Mouse (Mus musculus) kidney, adult 11 months (tissue): ENCODE data around the gene Gm9903.

ENCODE experiments used
- DNase-seq: peaks from one replicate; pipeline ENCODE4 v3.0.0; 2022

The Gm9903 gene

DNA sequence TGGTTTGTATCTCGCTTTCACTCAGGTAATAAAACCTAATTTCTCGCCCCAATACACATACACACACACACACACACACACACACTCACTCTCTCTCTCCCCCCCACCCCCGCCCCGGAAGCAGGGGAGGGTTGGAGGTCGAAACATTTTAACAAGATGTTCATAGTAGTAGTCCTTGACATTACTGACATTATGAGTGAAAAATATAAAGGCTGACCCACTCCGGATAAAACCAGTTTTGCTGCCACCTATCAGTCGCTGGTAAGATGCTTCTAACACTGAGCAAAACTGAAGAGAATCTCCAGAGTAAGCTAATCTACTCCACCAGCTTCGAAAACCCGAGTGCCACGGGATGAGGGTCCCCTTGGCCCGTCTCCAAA, 21.8 kb downstream of the Gm9903 start:
- DNase-seq = no peak

DNA sequence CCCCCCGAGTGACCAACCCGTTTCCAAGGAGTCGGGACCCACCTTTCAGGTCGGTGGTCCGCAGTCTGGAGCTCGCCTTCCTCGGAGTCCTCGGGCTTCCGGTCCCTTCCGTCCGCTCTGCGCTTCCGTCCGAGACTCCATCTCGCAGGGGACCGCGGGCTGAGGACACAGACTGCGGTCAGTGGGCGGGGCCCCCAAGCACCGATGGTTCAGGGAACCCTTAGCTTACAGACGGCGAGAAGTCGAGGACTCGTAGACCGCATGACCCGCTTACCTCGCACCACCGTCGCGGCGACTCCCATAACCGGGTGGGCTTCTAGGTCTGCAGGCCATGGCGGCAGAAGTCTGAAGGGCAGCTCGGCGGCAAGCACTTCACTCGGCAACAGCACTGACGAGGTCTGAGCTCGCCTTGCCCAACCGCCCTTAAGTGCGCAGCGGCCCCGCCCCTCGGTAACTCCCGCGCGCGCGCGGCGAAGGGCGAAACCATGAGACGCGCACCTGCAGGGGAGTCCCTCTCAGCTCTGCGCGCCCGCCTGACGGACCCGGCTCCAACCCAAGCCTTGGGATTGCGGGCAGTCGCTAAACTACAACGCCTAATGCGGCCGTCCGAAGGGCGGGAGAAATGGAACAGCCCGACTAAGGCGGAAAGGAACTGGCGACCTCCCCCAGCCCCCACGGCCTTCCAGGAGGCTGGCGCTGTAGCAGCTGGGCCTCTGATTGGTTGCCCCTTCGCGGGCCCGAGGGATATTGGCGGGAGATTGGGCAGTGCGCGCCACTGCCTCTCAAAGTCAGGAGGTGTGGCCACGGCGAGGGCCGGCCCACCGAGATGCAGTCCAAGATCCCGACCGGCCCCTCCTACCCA, 22.4 kb downstream of the Gm9903 start, which contains the start of gene Slbp:
Gene Slbp, minus strand, starts transcription at position 654 of the 862 bp plus-strand sequence.
- DNase-seq = peak; percentile 98

DNA sequence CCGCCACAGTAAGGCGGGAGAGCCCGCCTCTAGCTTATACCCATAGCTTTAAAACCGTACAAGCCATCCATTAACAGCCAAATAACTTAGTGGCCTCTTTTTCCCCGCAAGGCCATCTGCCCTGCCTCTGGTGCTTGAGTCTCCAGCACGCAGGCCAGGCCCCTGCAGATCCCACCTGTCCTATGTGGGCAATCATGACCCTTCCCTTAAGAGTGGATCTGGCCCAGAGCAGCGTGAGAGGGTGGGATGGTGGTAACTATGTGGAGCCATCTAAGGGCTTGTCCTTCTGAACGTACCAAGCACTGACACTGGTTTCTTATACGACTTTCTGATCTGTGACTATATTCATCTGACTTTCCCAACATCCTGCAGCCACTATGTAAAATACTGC, 23.1 kb downstream of the Gm9903 start:
- DNase-seq = no peak

DNA sequence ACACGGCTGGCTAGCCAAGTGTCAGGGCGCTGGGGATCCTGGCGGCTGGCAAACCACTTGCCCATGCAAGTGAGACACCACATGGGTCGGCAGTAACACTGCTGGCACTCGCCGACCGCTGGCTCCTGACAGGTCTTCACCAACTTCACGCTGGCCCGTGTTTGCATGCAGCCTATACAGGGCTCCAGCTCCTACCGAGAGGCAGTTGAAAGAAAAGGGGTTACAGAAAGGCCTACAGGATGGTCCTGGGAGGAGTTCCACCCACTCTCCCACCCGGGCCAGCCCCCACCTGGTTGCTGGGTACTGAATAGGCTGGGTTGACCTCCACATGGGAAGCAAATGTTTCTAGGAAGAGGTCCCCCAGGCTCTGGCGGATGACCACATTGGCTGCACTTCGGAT, 24.7 kb downstream of the Gm9903 start:
- DNase-seq = no peak

DNA sequence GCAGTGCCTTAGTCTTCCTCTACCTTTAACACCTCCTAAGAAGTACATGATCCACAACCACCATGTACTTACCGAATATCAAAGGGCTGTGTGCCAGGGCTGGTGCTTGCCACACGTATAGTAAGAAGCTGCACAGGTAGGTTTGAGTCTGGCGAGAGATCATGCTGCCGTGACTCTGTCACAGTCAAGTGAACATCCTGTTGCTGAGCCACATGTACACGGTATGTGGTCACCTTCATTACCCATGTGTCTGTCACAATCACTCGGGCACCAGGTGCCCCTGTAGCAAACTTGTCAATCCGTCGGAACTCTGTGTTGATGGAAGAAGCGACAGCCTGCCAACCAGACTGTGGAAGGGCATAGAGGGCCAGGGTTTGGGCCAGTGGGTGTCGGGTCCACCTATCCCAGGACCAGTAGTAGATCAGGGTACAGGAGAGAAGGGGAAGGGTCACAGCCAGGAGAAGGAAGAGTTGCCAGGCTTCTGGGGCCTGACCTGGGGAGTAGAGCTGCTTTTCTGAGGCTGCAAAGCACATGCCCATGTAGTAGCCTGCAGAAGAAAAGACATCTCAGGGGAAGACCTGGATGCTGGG, 25.6 kb downstream of the Gm9903 start:
- DNase-seq = no peak

DNA sequence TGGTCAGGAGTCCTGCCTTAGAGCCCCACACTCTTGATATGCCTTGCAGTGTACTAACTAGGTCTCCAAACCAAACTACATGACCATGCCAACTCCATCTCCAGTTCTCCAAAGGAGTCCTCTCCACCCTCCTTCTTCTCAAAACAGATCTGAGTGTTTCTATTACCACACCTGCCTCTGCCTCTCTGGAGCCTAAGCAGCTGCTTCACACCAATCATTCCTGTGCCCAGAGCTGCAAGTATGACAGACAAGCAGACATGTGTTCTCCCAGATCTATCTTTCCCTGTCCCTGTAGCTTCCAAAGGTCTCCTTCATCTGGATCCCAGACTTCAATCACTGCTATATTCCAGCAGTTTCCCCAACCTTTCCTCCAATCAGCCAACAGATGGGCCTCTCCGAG, 27.0 kb downstream of the Gm9903 start:
- DNase-seq = no peak

DNA sequence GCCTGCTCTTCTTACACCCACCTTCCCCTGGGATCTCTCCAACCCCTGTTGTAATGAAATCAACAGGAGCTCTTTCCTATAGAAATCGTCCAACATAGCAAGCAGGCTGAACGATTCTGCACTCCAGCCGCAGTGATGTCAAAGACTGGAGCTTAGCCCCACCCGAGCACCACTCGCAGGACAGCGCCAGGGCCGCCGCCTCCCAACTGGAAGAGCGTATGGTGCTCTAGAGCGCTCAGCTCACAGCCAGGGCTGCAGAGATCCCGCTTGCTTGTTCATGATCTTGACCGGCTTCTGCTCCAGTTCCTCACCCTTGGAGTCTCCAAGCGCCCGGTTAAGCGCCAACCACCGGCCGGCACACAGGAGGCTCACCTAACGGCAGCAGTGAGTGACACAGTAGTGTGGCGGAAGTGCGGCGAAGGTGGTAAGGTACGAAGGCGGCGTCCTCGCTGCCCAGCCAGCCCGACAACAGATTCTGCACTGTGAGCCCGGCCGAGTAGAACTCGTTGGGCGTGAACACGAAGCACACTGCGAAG, 27.6 kb downstream of the Gm9903 start:
- no peak for DNase-seq

GRCm38 (mm10) chr5:33657787-33658663, 28.3 kb downstream of the Gm9903 start, which contains the start of the genes Tacc3 and Tmem129:
Tacc3 (plus strand) TSS chr5:33658128.
Tmem129 (minus strand) TSS chr5:33658416.
- peak; percentile 99 for DNase-seq

- no peak for DNase-seq
Observed at GRCm38 (mm10) chr5:33658664-33659050, 28.9 kb downstream of the Gm9903 start.

DNA sequence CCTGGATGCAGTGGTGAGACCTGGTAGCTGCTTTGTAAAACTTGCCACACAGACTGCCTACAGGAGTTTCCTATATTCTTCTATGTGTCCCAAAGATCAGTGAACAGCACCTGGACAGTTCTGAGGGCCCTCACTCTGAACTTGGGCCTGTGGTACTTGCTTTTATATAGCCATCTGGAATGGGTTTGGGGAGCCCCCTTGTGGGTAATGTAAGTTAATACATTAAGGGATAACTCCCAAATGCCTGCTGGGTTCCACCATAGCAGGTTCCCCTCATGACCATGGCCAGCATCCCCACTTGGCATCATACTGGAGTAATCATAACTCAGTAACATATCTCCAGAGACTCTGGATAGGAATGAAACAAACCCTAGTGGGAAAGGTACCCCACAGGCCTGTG, 38.5 kb downstream of the Gm9903 start:
- no peak for DNase-seq

- DNase-seq = no peak
Observed at GRCm38 (mm10) chr5:33671659-33672058, 41.9 kb downstream of the Gm9903 start.

DNA sequence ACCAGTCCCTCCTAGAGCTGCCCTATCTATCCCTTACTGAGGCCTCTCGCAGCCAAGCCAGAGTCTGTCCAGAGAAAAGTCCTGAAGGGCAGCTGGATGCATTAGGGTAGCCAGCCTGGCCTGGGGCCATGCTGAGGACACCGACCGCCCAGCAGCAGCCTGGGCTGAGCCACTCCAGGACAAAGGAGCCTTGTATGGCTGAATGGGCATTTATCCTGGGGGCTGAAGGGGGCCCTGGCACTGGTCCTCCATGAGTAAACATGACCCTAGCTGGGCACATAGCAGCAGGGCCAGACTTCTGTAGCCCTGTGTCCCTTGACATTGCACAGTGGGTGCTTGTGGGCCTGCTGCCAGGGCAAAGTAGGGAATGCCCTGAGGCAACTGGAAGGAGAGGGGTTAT, 44.7 kb downstream of the Gm9903 start:
- DNase-seq = no peak

DNA sequence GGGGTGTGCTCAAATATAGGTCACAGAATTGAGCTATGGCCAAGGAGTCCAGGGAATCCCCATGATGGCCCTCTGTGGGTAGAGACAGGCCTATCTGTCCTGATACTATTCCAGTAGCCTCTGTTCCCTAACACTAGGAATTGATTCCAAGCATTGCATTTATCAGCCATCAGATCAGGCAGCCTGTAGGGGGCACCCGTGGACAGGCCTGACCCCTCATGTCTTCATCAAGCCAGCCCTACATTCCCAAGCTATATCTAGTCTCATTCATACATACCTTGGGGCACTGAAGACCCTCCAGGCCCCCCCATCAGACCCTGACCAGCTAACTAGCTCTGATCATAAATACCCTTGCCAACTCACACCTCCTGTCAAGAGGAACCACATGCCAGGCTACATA, 46.2 kb downstream of the Gm9903 start:
- no peak for DNase-seq

GRCm38 (mm10) chr5:33678244-33678643, 48.5 kb downstream of the Gm9903 start:
- DNase-seq = no peak

DNA sequence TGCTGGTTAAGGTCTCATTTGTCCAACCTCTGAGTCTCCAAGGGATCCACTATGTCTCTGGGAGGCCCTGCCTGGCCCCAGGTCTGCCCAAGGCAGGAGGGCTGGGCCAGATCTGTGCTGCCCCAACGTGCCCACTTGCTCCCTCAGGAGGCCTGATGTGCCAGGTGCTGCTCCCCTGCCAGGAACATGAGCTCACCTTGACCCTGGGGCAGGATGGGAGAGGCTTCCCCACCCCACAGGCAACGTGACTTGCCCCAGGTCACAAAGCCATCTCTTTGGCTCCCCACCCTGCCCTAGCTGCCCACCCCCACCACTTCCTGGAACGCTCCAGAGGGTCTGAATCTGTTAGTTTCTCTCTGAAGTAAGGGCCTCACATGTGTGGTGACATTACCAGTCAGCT, 51.3 kb downstream of the Gm9903 start:
- DNase-seq = no peak
